Mouse (Mus musculus) ovary, postnatal 10 days (tissue): Measurements from ENCODE around the gene Slc38a4.

Experiments
- DNase-seq: peaks from one replicate; pipeline ENCODE4 v3.0.0; 2022; ENCODE audit warnings: low spot score

The Slc38a4 gene

DNA sequence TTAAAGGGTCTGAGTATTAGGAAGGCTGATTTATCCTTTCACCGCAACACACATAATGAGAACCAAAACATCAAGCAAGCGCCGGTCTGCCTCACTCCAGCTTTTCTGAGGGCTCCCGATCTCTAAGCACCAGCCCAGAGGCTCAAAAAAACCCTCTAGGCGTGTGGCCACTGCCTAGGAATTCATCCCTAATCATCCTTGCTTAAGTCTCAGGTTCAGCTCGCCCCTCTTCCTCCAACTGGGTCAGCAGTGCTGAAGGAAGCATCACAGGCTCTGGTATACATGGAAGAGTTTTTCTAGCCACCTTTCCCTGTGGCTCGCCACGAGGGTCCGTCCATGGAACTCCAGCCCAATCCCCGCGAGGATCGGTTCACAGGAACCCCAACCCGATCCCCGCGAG lies 1.6 kb downstream of the Slc38a4 start:
- no peak for DNase-seq

DNA sequence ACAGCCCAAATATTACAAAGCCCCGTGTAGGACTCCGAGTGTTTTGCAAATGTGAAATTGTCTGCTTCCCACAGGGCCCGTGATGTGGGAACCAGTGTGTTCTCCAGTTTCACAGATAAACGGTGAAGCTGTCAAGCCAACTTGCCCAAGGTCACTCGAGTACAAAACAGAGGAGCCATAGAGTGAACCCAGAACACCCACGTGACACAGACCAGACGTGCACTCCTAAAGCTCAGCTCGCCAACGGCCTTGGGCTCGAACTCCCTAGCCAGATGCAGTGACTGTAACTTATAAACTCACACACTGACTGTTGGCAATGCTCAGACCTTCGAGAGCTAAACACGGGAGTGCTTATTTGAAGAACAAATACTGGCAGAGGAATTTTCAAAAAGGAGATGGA lies 5.3 kb downstream of the Slc38a4 start:
- DNase-seq: no peak

DNA sequence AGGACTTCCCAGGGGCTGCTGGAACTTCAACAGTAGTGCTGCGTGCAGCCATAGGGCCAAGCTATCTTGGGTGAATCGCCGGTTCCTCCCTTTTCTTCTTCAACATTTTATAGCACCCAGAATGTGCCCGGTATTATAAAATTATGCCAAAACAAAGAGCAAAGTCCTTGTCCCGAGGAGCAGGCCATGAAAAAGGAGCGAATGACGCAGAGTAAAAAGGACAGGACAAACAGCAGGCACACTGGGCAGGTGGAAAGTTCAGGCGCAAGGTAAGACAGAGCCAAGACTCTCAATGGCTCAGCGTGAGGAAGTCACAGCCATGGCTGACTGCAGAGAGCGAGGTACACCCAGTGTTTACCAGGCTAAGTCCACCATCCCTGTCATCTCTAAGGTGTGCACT lies 5.7 kb downstream of the Slc38a4 start:
- no peak for DNase-seq

DNA sequence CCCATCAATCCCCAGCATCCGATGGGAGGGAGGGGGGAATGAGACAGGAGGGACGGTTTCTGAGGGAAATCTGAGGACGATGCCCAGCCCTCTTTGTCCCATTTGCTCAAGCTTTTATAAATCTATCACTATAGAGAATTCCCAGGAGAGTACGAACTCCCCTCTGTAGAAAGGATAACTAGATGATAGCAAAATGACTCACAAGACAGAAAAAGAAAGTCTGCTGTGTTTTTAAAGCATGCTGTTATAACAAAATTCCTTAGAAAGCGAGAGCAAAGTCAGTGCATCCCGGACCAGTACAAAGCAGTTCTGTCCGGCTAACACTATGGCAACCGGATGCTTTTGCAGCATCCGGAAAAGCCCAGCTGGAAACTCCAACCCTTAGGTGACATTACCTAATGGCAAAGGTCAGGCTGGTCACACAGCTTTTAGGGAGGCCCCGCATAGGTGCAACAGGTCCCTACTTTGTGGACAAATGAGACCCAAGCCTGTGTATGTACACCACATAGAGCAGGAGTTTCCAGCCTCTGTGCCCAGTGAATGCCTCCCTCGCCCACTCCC lies 6.4 kb downstream of the Slc38a4 start:
- DNase-seq: no peak

DNA sequence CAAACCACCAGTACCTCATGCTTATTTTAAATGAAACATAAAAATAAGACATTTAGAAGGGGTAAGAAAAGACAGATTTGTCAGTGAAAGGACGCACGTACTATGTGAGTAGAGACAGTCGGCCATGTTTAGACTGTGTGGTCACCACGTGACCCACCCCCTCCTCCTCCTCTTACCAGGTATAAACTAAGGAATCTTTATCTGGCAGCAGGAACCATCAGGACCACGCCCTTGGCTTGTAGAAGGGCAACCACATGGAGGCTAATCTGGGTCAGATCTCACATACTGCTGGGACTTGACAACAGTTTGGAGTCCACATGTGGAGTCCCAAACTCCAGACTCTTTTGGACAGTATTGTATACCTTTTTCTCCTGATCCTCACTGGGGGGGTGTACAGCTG lies 7.5 kb downstream of the Slc38a4 start:
- DNase-seq: no peak

DNA sequence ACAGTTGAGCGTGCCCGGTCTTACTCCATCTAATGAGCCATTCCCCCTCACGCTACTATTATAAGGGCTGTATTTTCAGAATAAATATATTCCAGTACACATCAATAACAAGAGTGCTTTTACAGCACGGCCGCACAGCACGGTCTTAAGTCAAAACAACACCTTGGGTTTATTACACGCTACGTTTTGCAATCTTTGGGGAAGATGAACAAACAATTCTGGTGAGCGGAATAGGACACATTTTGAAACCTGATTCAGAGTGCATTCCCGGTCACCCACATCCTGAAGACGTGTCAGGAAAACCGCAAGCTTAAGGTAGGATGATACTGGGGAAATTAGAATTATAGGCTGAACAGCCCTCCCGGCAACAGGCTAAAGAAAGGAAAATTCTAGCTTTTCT lies 11.8 kb downstream of the Slc38a4 start:
- no peak for DNase-seq

DNA sequence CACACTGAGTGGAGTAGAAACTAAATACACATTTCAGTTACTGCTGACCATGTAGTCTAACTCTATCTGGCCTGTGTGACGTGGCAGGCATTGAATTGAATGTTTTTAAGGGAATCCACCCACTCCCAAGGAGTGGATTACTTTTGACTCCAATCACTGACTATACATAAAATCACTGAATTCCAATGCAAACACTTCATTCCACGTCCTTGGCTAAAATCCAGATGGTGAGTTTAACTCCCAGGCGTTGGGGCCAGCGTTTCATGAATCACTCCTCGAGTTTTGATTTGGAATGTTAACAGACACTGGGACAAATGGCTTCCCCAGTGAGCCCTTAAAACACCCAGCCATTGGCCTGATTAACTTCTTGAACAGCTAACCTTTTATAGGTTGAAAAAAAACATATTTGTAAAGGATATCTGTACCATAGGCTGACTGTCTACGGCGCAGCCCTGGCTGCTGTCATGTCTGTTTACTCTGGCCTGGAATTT lies 13.7 kb downstream of the Slc38a4 start:
- no peak for DNase-seq

DNA sequence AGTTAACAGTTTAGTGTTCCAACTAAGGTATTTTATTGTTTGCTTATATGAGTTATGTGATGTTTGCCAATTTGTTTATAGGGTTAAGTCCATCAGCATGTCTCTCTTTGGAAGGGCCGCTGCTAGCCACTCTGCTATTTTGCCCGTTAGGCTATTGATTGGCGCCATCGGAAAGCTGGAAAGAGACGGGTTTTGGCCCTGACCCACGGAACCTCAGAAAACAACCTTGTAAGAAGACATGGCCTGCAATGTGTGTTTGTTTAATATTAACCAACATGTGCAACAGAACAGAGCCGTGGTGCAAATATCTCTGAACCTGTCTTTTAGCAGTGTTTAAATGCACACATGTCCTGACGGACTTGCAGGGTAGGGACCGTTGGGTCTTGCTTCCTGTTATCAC lies 14.6 kb downstream of the Slc38a4 start:
- no peak for DNase-seq

DNA sequence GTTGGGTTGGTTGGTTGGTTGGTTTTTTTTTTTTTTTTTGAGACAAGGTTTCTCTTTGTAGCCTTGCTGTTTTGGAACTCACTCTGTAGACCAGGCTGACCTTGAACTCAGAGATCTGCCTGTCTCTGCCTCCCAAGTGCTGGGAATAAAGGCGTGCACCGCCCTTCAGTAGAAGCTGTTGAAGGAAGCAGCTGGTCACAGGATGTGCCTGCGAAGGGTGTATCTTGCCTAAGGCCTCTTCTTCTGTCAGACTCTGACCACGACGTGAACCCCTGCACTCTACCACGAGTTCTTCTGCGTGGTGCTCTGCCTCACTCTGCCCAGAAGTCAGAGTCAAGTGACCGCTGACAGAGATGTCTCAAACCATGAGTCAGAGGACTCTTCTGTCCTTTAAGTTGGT lies 18.0 kb downstream of the Slc38a4 start:
- no peak for DNase-seq

DNA sequence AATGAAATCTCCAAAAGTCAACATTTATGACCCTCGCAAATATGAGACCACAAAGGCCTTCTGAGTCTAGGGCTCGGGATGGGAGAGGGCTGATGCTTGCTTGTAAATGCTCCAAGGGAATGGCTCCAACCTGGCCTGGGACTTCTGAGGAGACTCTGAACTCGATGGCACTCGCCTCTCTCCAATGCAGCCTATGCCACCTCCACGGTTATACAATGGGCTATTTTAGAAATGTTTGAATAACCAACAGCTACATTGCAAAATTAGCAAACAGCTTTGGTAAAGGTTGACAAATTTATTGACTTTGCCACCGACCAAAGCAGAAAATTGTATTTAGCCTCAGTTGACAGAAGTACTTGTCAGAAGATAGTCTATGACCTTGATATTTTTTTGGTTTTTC lies 19.9 kb downstream of the Slc38a4 start:
- no peak for DNase-seq

DNA sequence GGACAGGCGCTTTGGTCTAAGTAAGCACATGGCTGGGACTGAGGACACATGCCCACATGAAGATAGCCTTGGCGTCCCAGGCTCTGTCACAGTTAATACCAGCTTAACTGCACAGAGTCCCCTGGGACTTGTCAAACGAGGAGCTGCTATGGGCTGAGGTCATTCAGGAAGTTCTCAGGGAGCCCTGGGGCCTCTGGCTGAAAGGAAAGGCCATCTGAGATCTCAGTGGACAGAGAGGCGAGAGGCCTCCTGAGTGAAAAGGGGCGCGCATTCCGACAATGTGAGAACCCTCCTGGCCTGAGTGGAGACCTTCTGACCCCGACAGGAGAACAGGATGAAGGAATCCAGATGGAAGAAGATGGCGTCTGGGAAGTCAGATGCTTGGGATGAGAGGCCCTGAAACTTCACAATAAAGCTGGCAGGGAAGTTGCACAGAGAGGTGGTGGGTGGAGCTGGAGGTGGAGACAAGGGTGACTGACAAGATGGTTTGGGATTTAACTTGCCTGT lies 22.2 kb downstream of the Slc38a4 start:
- DNase-seq: no peak

DNA sequence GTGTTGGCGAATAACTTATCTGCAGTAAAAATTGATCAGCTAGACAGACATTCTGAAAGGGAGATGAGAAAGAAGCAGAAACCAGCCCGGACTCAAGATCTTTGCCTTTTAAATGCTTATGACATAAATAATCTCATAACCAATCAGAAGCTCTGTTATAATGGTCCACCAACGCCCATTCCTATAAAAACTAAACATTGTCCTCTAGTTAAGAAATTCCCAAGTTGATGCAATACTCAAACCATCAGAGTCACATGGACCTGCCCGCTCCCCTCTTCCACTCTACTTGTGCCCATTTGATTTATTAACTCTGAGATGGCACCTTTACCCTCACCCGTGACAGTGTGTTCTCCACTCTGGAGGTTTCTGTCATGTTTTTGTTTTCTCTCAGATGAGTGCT lies 23.9 kb downstream of the Slc38a4 start:
- no peak for DNase-seq

DNA sequence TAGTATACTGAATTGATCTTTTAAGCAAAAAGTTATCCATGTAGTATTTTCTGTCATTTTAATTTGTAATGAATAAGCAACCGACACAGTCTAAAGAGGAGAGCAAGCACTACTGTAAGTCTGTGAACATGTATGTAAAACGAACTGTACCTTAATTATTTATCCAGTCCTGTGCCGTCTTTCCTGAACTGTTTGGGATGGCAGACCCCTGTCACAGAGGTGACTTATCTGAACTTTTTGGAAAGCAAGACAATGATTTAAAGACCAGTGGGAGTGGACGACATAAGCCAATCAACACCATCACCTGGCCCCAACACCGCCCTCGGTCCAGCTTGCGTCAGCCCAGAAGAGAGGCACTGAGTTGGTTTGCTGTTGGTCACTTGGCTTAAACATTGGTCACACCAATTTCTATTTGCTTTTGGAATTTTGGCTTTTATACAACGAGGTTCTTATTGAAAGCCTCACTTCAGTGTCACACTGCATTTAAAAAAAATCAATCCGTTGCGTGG lies 24.7 kb downstream of the Slc38a4 start:
- no peak for DNase-seq

DNA sequence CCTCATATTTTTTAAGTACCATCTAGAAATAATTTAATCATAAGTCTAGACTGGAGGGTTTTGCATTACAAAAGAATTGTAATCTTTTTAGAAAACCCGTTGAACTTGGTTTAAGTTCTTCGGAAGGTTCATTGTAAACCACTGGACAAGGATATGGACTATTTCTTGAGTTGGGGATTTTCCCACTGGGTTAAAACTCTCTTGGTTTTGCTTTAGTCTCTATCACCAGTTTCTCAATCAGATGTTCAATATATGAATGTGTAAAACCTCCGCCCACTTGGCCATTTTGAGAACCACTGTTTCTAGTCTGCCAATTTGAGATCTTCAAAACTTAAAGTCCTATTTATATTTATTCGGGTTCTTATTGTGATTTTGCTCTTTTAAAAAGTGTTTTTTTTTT lies 25.6 kb downstream of the Slc38a4 start:
- DNase-seq: no peak

DNA sequence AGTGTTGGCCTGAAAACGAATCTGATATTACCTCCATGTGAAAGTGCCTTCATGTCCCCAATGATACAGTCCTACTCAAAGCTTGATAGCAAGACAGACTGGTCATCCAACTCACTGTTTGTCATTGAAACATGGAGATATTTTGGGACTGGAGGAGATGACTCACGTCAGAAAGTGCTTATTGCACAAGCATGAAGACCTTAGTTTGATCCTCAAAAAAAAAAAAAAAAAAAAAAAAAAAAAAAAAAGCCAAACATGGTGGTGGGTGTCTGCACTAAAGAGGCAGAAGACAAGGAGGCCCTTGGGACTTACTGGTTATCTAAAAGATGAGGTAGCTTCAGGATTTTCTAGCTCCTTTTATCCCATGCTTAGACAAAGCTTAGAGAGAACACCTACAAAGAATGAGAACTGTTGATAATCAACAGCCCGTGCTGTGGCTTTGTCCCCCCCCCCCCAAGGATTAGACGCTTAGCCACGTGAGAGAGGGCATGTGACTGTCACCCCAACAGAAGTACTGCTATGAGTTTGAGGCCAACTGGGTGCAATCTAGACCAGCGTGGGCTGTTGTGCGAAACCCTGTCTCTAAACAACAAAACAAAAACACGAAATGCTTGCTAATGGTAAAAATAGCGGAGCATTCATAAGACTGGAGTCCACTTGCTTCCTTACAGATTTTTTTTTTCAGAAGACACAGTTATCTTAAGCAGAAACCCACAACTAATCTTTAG lies 26.5 kb downstream of the Slc38a4 start:
- no peak for DNase-seq

DNA sequence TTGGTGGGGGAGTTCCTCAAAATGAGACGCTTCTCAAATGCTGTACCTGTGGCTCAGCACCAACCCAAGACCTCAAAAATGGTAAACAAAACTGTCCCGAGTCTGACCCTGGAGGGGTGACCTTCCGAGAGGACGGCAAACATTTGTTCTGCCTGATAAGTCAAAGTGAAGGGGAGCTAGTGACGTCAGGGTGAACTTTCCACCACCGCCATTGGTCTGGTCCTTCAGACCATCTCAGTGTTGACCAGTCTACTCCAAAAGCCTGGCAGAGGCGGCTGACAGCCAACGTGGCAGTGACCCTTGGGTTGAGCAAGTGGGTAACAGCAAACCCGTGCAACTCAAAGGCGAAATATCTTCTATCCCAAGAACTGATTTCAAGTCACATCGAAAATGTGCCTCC lies 27.1 kb downstream of the Slc38a4 start:
- no peak for DNase-seq

DNA sequence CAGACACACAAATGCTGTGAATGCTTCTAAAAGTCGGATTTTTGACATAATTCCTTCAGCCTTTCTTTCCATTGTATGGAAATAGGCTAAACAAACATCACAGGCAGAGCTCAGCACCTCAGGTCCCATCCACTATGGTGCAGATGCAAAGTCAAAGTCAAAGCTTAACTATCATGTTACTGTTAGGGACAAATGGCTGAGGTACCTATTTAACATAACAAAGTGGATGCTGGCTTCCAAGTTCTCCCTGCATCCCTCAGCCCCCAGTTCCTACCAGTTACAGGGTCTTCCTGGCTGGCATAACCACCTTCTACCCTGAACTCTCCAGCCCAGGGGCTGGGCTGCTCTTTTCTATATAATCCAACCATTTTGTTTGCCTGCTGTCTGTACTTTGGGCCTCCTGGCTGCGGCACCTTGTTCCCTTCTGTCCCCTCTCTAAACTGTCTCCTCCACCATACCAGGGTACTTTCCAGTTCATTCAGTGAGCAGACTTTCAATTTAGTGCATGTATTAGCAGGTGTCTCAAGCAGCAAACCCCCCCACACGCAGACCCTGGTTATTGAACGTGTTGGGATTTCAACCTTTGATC lies 27.6 kb downstream of the Slc38a4 start:
- DNase-seq: no peak

DNA sequence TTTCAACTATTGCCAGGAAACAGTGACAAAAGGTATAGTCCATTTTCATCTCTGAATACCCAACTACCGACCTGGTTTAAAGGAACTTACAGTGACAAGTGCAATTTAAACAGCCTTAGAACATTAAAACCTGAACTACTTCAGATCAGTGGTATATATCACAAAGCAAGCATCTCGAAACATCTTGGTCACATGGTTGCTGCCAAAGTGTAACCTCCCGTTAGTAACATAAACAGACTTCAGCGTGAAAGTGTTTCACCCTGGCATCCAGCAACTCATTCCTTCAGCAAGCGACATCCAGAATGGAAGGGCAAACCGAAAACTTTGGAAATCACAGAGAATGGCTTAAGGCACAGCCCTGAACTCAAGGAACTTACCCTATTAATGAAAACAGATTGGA lies 29.1 kb downstream of the Slc38a4 start:
- no peak for DNase-seq

DNA sequence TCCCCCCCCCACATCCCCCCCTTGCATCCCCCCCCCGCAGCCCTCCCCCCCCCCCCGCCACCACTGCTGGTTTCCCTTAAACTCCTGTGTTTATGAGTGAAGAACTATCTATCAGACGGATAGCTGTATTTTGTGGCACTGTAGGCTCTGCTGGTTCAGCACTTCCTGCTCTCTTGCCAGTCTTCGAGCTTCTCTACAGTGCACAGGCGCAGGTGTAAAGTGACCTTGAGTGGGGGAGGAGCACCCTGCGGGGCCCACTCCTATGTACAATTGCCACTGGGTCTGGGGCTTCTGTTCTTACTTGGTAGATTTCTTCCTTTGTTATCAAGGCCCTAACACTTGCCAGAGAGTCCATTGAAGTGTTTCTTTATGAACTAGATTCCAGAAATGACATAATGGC lies 33.0 kb downstream of the Slc38a4 start:
- no peak for DNase-seq

DNA sequence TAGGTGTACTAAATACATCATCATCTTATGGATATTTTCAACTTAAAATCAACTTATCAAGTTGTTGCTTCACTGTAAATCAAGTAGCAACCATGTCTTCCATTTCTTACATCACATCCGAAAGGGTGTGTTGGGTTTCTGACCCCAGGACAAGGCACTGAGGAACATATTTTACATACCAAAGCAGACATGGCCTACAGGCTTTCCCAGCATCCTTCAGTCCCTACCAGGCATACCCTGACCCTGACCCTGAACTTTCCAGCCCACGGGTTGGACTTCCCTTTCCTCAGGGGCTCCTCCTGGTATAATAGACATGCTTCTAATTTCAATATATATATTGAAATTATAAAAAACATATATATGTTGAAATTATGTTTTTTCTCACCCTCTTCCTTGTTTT lies 33.5 kb downstream of the Slc38a4 start:
- no peak for DNase-seq

DNA sequence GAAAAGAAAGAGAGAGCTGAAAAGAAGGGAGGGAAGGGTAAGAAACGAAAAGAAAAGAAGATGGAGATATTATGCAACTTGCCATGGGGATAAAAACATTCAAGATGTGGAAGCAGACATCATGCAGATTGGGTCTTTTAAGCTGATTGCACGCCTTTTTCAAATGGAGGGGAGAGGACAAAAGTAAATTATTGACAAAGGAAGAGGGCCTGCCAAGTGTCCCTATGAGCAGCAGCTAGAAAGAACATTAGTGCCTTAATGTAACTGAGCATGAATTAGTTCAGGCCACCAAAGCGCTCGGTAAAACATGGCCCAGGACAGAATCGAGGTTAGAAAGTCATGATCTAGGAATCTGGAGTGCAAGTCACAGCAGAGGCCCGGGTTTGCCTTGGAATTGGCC lies 35.5 kb downstream of the Slc38a4 start:
- no peak for DNase-seq

DNA sequence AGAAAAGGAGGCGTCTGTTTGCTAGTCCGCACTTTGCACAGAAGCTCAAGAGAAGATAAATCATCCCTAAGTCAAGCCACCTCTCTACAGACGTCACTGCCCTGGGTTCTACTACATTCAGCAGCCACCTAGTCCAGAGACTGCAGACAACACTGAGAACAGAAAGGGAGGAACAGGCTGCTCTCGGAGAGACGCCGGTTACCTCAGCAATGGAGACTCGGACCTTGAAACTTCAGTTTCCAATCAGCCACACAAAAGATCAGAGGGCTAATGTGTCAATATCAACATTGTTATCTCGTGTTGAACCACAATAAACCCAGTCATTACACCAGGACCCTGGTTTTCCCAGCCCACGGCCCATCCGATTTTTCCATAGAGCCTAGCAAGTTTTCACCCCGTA lies 36.4 kb downstream of the Slc38a4 start:
- DNase-seq: no peak

DNA sequence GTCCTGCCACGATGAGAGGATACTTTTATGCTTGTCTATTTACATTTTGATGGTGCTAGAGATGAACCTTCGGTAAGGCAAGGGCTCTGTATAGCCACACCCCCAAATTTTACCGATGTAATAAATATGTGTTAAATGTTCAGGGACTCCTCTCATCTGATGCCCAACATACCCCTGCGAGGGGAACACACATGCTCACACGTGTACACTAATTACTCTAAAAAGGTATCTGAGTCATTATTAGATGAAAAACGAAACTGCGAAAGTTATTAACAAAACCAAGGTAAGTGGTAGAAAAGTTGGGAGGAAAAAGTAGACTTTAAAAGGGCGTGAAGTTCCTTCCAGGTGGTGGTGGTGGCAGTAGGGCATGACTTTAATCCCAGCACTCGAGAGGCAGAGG lies 38.6 kb downstream of the Slc38a4 start:
- DNase-seq: no peak
